Mouse (Mus musculus) testis, adult 2 months (tissue): ENCODE data around the gene Atg13. TPM values are rescaled to one million over a fixed set of nuclear protein-coding genes. Genes with fewer than 3 reads are reported as not detected.
"Not testable (repeated sequence)": the region's sequence is repeated elsewhere in the genome, so short reads cannot be mapped to it uniquely, and the experiment has no call there.

Experiments
- H3K27ac ChIP-seq: fragments of 200-500 bp; 2 replicates; pipeline ENCODE4 v1.5.1; 2012; ENCODE audit warnings: low read depth, low read length; ENCODE audit not compliant: control insufficient read depth, insufficient read depth
- H3K27me3 ChIP-seq: fragments of 200-500 bp; 2 replicates; pipeline ENCODE4 v1.6.1; 2012; ENCODE audit warnings: mild to moderate bottlenecking, low read length, moderate library complexity; ENCODE audit not compliant: control insufficient read depth, insufficient read depth
- H3K36me3 ChIP-seq: fragments of 200-500 bp; 2 replicates; pipeline ENCODE4 v1.6.1; 2012; ENCODE audit warnings: mild to moderate bottlenecking, low read length; ENCODE audit not compliant: control insufficient read depth, insufficient read depth
- H3K4me1 ChIP-seq: fragments of 200-500 bp; 2 replicates; pipeline ENCODE4 v1.6.1; 2012; ENCODE audit warnings: low read length; ENCODE audit not compliant: control insufficient read depth, insufficient read depth
- H3K4me3 ChIP-seq: fragments of 200-500 bp; 2 replicates; pipeline ENCODE4 v1.5.1; 2012; ENCODE audit warnings: low read depth, mild to moderate bottlenecking, low read length, moderate library complexity, mixed read lengths; ENCODE audit not compliant: control insufficient read depth
- CTCF ChIP-seq: fragments of 200-500 bp; IDR thresholded peaks from 2 replicates; pipeline ENCODE4 v1.5.1; 2012; ENCODE audit warnings: low read depth, mild to moderate bottlenecking, inconsistent platforms, low read length, moderate library complexity; ENCODE audit not compliant: control insufficient read depth, insufficient read depth, insufficient replicate concordance
- POLR2A ChIP-seq: fragments of 200-500 bp; IDR thresholded peaks from 2 replicates; pipeline ENCODE4 v1.6.1; 2012; ENCODE audit warnings: low read depth, mild to moderate bottlenecking, inconsistent platforms, low read length, moderate library complexity; ENCODE audit not compliant: control insufficient read depth
- polyA plus RNA-seq: library from polyadenylated mRNA; depleted of rRNA; stranded (reverse); fragments of >200 nt; gene quantifications from 2 replicates; pipeline ENCODE4 v1.2.3, GENCODE M21; 2012

The Atg13 gene
- polyA plus RNA-seq, 1 experiment: 37.5 TPM

DNA sequence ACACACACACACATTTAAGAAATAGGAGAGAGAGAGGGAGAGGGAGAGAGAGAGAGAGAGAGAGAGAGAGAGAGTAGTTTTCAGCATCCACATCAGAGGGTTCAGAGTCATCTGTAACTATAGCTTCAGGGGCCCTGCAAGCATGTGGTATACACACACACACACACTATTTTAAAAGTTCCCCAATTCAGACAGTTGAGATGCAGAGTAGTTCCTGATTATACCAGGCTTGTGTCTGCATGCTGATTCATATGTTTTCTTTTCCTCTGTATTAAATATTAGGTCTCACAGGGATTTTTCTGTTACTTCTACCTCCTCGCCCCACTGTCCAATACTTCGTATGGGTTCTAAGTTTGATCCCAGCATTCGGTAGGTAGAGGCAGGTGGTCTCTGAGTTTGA is 16.6 kb upstream of the Atg13 start:
- Histone ChIP-seq H3K4me1 (peaks cover 2% of the 10 kb centered on the region; the same call in 1 of the 2 replicates), H3K27me3 (no peaks in the 10 kb centered on the region), H3K27ac (no peak overlapping the region), H3K4me3 (no peak overlapping the region), H3K36me3 (no peaks in the 10 kb centered on the region)
- no peak for TF ChIP-seq POLR2A
- no peak for TF ChIP-seq CTCF

DNA sequence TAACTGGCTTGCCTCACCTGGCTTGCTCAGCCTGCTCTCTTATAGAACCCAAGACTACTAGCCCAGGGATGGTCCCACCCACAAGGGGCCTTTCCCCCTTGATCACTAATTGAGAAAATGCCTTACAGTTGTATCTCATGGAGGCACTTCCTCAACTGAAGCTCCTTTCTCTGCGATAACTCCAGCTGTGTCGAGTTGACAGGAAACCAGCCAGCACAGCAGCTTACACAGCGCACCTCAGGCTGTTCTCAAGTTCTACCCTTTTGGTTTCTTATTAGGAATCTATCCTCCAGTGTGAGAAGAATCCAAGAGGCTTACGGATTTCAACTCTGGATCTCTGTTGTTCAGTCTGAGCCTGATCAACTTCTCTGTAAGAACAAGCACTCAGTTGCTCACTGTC is 15.1 kb upstream of the Atg13 start:
- not testable (repeated sequence) for H3K27me3 ChIP-seq, H3K4me3 ChIP-seq, H3K4me1 ChIP-seq, H3K36me3 ChIP-seq, H3K27ac ChIP-seq

DNA sequence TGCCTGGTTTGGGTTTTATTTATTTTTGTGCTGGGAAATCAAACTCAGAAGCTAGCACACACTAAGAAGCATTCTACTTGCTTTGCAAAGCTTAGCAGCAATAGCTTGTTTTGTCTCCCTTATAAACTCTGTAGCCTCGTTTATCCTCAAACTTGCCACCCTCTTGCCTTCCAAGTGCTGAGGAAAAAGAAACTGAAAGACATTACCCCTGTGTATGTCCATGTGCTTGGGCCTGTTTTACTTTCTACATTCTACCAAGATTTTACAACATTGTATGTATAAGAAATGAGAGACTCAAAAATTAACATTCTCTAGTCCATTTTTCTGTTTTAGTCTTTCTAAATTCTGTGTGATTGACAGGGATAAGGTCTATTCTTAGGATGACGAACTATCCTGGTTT is 14.3 kb upstream of the Atg13 start:
- Histone ChIP-seq H3K4me1 (no peaks in the 10 kb centered on the region), H3K27ac (no peak overlapping the region), H3K27me3 (no peaks in the 10 kb centered on the region), H3K36me3 (peaks cover 1% of the 10 kb centered on the region; the same call in 1 of the 2 replicates), H3K4me3 (no peak overlapping the region)
- TF ChIP-seq POLR2A (no peak), CTCF (no peak)

GRCm38 (mm10) chr2:91723951-91724350 is 13.6 kb upstream of the Atg13 start:
- no peak for TF ChIP-seq POLR2A
- no peak for TF ChIP-seq CTCF
- Histone ChIP-seq H3K27me3 (no peaks in the 10 kb centered on the region), H3K36me3 (peaks cover 1% of the 10 kb centered on the region; the same call in 1 of the 2 replicates), H3K4me3 (no peak overlapping the region), H3K27ac (no peak overlapping the region), H3K4me1 (no peaks in the 10 kb centered on the region)

DNA sequence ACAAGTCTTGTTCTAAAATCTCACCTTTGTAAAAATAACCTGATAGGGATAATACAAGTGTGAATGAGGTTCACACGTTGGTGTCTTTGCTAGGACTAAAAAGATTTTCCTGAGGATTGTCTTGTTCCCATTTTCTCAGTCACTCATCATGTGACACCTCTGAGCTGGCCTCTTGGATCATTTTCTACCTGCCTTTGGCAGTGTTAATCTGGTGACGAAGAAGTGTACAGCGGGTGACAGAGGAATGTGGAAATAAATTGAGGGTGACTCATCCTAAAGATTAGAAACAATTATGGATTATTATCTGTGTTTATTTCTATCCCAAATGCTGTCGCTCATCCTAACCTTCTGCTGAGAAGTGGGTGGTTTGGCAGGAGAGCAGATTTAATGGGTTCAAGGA is 13.0 kb upstream of the Atg13 start:
- H3K4me1 ChIP-seq: no peaks in the 10 kb centered on the region
- H3K27ac ChIP-seq: no peak overlapping the region
- H3K36me3 ChIP-seq: peaks cover 1% of the 10 kb centered on the region; the same call in 1 of the 2 replicates
- TF ChIP-seq CTCF (no peak), POLR2A (no peak)
- no peaks in the 10 kb centered on the region for H3K27me3 ChIP-seq
- H3K4me3 ChIP-seq: no peak overlapping the region

- Histone ChIP-seq H3K36me3 (peaks cover 1% of the 10 kb centered on the region; the same call in 1 of the 2 replicates), H3K27ac (no peak overlapping the region), H3K4me1 (no peaks in the 10 kb centered on the region), H3K27me3 (no peaks in the 10 kb centered on the region), H3K4me3 (no peak overlapping the region)
- TF ChIP-seq CTCF (no peak), POLR2A (no peak)
Measured at GRCm38 (mm10) chr2:91718276-91718675, 7.9 kb upstream of the Atg13 start.

- TF ChIP-seq CTCF (no peak), POLR2A (no peak)
- Histone ChIP-seq H3K27me3 (no peaks in the 10 kb centered on the region), H3K4me1 (no peaks in the 10 kb centered on the region), H3K4me3 (no peak overlapping the region), H3K36me3 (no peaks in the 10 kb centered on the region), H3K27ac (no peak overlapping the region)
Measured at GRCm38 (mm10) chr2:91714921-91715320, 4.5 kb upstream of the Atg13 start.

DNA sequence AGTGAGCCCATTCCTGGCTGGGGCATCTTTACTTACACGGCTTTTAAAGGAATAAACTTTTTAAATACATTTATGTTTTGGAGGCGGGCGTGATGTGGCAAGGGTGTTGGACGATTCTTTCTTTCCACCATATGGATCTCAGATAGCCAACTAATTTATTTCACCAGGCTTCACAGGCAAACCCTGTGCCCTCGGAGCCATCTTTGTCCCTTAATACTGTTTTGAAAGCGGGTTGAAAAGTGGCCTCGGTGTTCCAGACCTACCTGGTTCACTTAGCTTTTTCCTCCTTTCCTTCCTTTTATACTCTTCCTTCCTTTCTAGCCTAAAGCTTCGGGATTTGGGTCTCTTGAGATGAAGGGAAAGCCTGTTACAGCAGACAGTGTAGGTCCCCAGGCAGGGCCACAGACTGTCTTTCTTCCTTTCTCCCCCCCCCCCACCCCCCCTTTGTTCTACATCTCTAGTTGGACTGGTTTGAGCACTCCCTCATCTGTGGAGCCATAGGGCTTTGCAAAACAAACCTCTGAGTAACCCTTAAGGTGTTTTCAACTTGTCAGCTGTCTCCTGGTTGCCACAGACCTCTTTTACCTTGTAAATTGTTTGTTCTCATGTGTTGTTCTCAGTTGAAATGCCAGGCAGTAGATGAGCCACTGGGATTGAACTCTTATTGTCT is 1.0 kb upstream of the Atg13 start:
- Histone ChIP-seq H3K4me1 (peaks cover 3% of the 10 kb centered on the region), H3K27ac (peak overlapping the region; percentile 84), H3K36me3 (no peaks in the 10 kb centered on the region), H3K27me3 (no peaks in the 10 kb centered on the region), H3K4me3 (peak overlapping the region; percentile 96)
- TF ChIP-seq POLR2A (no peak), CTCF (no peak)
